Mouse (Mus musculus): ENCODE measurements at regions not wholly inside any gene's neighbourhood (a gene's known extent, or its start where the extent isn't known, plus 50 kb on each side); places are given as distances from the start of the nearest gene placed in this dataset.

DNA sequence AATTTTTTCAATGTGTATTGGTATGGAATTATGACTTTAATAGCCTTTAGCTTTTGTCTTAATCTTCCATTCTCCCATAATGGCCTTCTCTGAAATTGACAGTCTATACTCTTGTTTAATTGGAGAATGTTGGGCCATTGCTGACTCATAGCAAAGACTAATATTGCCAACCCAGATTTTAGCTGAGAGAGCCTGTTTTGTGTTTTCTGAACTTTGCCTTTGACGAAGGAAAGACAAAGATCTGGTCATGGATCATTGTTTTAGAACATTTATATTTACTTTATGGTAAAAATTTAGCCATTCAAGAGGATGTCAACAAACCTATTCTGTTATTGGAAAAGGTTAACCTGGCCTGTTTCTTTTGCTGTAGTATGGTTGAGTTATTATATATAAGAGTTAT is 512.1 kb downstream of the Cypt12 start:
- H3K9me3 ChIP-seq (ENCODE audit: control insufficient read depth, low read length) = no peaks in the 10 kb centered on the region
- ATAC-seq (ENCODE audit: low FRiP score, low read depth) (no peak), DNase-seq (ENCODE audit: low spot score) (no peak)
- H3K9ac ChIP-seq (ENCODE audit: low read depth, low read length, severe bottlenecking) = no peak overlapping the region
- H3K36me3 ChIP-seq (ENCODE audit: control insufficient read depth, insufficient read depth, low read length) = no peaks in the 10 kb centered on the region
- no peaks in the 10 kb centered on the region for H3K27me3 ChIP-seq (ENCODE audit: control insufficient read depth, insufficient read depth, low read length)
- no peak overlapping the region for H3K4me3 ChIP-seq (replicated peaks; ENCODE audit: low read length)
- TF ChIP-seq POLR2A (IDR thresholded peaks at IDR 0.05; ENCODE audit: borderline replicate concordance, extremely low read depth, insufficient read depth, insufficient read length) = no peak
- no peak overlapping the region for H3K4me2 ChIP-seq (replicated peaks; ENCODE audit: low read depth, low read length, severe bottlenecking)
- WGBS = 77% methylated on average over 1 of the region's 1 CpGs
- no peak overlapping the region for H3K27ac ChIP-seq (replicated peaks; ENCODE audit: low read depth, low read length)
- no peaks in the 10 kb centered on the region for H3K4me1 ChIP-seq (ENCODE audit: control insufficient read depth, insufficient read depth, low read length)

DNA sequence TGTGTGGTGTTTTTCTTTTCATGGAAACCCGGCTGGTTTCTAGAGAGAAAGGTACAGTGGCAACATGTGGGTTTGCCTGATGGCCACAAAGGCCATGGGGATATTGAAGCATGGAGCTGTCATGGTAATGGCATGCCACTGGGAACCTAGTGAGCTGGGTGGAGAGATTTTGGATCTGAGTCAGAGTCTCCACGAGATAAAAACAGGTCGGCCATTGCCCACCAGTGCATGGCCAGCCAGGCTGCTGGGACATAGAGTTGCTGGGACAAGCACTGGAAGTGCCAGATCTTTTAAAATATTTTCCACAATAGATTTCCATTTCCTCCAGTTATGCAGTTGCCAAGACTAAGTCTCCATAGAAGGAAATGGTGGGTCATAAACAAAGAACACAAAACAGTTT is 523.6 kb downstream of the Cypt12 start:
- H3K4me1 ChIP-seq (ENCODE audit: control insufficient read depth, insufficient read depth, low read length) = no peaks in the 10 kb centered on the region
- H3K4me2 ChIP-seq (replicated peaks; ENCODE audit: low read depth, low read length, severe bottlenecking) = no peak overlapping the region
- no peaks in the 10 kb centered on the region for H3K27me3 ChIP-seq (ENCODE audit: control insufficient read depth, insufficient read depth, low read length)
- no peak for DNase-seq (ENCODE audit: low spot score)
- 91% methylated on average over 3 of the region's 3 CpGs for WGBS
- no peak overlapping the region for H3K9ac ChIP-seq (ENCODE audit: low read depth, low read length, severe bottlenecking)
- no peaks in the 10 kb centered on the region for H3K9me3 ChIP-seq (ENCODE audit: control insufficient read depth, low read length)
- H3K4me3 ChIP-seq (replicated peaks; ENCODE audit: low read length) = no peak overlapping the region
- no peak for ATAC-seq (ENCODE audit: low FRiP score, low read depth)
- H3K27ac ChIP-seq (replicated peaks; ENCODE audit: low read depth, low read length) = no peak overlapping the region
- no peak for TF ChIP-seq POLR2A (IDR thresholded peaks at IDR 0.05; ENCODE audit: borderline replicate concordance, extremely low read depth, insufficient read depth, insufficient read length)
- no peaks in the 10 kb centered on the region for H3K36me3 ChIP-seq (ENCODE audit: control insufficient read depth, insufficient read depth, low read length)

DNA sequence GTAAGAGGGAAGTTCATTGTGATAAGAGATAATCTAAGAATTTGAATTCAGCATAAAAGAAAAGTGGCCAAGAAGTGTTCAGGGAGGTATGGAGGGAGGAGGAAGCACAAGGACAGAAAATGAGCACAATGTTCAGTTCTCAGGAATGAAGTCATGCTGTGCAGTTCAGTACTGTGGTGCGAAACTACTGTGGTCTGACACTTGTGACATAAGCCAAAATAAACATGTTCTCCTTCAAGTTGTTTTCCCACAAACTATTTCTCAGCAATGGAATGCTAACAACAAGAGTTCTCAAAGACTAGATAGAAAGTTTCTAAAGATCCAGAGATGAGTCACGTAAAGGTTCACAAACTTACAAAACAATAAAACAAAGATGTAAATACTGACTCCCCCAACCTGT is 531.3 kb downstream of the Cypt12 start:
- ATAC-seq (ENCODE audit: low FRiP score, low read depth) (no peak), DNase-seq (ENCODE audit: low spot score) (no peak)
- no peaks in the 10 kb centered on the region for H3K4me1 ChIP-seq (ENCODE audit: control insufficient read depth, insufficient read depth, low read length)
- no peak overlapping the region for H3K9ac ChIP-seq (ENCODE audit: low read depth, low read length, severe bottlenecking)
- no peak for TF ChIP-seq POLR2A (IDR thresholded peaks at IDR 0.05; ENCODE audit: borderline replicate concordance, extremely low read depth, insufficient read depth, insufficient read length)
- H3K36me3 ChIP-seq (ENCODE audit: control insufficient read depth, insufficient read depth, low read length) = no peaks in the 10 kb centered on the region
- H3K27me3 ChIP-seq (ENCODE audit: control insufficient read depth, insufficient read depth, low read length) = no peaks in the 10 kb centered on the region
- WGBS = 82% methylated on average over 2 of the region's 2 CpGs
- no peak overlapping the region for H3K4me3 ChIP-seq (replicated peaks; ENCODE audit: low read length)
- no peak overlapping the region for H3K27ac ChIP-seq (replicated peaks; ENCODE audit: low read depth, low read length)
- no peaks in the 10 kb centered on the region for H3K9me3 ChIP-seq (ENCODE audit: control insufficient read depth, low read length)
- no peak overlapping the region for H3K4me2 ChIP-seq (replicated peaks; ENCODE audit: low read depth, low read length, severe bottlenecking)

DNA sequence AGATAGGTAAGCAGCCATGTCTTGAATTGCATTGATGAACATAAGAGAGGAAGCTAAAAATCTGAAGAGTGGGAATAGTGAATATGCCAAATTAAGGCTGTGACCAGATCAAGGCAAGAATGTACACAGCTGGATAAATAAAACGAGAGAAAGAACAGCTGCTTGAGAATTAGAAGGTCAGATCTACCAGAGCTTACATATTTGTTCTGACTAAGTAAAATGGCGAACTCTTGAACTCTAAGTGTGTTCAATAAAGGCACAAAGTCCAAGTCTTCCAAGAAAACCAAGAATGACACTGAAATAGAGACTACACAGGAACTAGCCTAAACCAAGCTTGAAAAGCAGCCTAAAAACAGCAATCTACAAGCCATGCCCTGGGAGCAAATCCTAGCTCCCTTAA is 533.8 kb downstream of the Cypt12 start:
- Histone ChIP-seq H3K9ac (ENCODE audit: low read depth, low read length, severe bottlenecking) (no peak overlapping the region), H3K4me3 (replicated peaks; ENCODE audit: low read length) (no peak overlapping the region), H3K4me1 (ENCODE audit: control insufficient read depth, insufficient read depth, low read length) (no peaks in the 10 kb centered on the region), H3K9me3 (ENCODE audit: control insufficient read depth, low read length) (no peaks in the 10 kb centered on the region), H3K36me3 (ENCODE audit: control insufficient read depth, insufficient read depth, low read length) (no peaks in the 10 kb centered on the region), H3K4me2 (replicated peaks; ENCODE audit: low read depth, low read length, severe bottlenecking) (no peak overlapping the region), H3K27ac (replicated peaks; ENCODE audit: low read depth, low read length) (no peak overlapping the region), H3K27me3 (ENCODE audit: control insufficient read depth, insufficient read depth, low read length) (no peaks in the 10 kb centered on the region)
- TF ChIP-seq POLR2A (IDR thresholded peaks at IDR 0.05; ENCODE audit: borderline replicate concordance, extremely low read depth, insufficient read depth, insufficient read length) = no peak
- no peak for ATAC-seq (ENCODE audit: low FRiP score, low read depth)
- 71% methylated on average over 2 of the region's 2 CpGs for WGBS
- DNase-seq (ENCODE audit: low spot score) = no peak

DNA sequence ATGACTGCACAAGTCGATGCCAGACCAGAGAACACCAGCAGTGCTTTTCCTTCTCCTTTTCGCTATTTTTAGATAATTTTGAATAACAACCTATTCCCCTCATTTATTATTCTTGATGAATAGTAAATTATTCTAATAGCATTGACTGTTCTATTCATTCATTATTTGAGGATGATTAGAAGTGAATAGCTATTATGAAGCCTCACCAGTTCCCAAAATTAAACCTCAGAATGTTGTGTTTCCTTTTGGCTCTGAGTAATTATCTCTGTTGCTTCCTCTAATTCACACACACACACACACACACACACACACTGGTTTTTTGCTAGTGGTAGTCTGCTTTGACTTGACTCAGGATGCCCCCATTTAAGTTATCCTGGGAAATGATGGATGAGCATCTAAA is 540.7 kb downstream of the Cypt12 start:
- WGBS = 83% methylated on average over 2 of the region's 2 CpGs
- no peak overlapping the region for H3K9ac ChIP-seq (ENCODE audit: low read depth, low read length, severe bottlenecking)
- no peaks in the 10 kb centered on the region for H3K36me3 ChIP-seq (ENCODE audit: control insufficient read depth, insufficient read depth, low read length)
- H3K27me3 ChIP-seq (ENCODE audit: control insufficient read depth, insufficient read depth, low read length) = no peaks in the 10 kb centered on the region
- no peaks in the 10 kb centered on the region for H3K9me3 ChIP-seq (ENCODE audit: control insufficient read depth, low read length)
- DNase-seq (ENCODE audit: low spot score) (no peak), ATAC-seq (ENCODE audit: low FRiP score, low read depth) (no peak)
- no peaks in the 10 kb centered on the region for H3K4me1 ChIP-seq (ENCODE audit: control insufficient read depth, insufficient read depth, low read length)
- H3K4me3 ChIP-seq (replicated peaks; ENCODE audit: low read length) = no peak overlapping the region
- no peak overlapping the region for H3K4me2 ChIP-seq (replicated peaks; ENCODE audit: low read depth, low read length, severe bottlenecking)
- H3K27ac ChIP-seq (replicated peaks; ENCODE audit: low read depth, low read length) = no peak overlapping the region
- no peak for TF ChIP-seq POLR2A (IDR thresholded peaks at IDR 0.05; ENCODE audit: borderline replicate concordance, extremely low read depth, insufficient read depth, insufficient read length)

DNA sequence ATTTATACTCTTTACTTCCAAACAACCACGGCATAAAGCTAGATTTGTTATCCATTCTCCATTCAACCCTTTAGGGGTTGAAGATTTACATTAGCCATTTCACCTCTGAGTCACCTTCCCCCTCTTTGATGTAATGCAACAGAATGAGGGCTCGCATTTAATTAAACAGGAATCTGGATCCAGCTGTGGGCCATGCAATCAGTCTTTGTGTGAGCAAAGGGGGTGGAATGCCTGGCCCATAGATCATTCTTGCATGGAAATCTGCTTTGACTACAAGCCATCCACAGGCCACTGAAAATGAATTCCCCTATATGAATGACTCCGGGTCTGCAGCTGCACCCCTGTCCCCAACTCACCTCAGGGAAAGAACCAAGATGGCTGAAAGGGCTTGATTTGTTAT is 574.4 kb downstream of the Cypt12 start:
- Histone ChIP-seq H3K4me2 (replicated peaks; ENCODE audit: low read depth, low read length, severe bottlenecking) (no peak overlapping the region), H3K9ac (ENCODE audit: low read depth, low read length, severe bottlenecking) (no peak overlapping the region), H3K36me3 (ENCODE audit: control insufficient read depth, insufficient read depth, low read length) (no peaks in the 10 kb centered on the region), H3K27ac (replicated peaks; ENCODE audit: low read depth, low read length) (no peak overlapping the region), H3K4me1 (ENCODE audit: control insufficient read depth, insufficient read depth, low read length) (no peaks in the 10 kb centered on the region), H3K9me3 (ENCODE audit: control insufficient read depth, low read length) (no peaks in the 10 kb centered on the region), H3K27me3 (ENCODE audit: control insufficient read depth, insufficient read depth, low read length) (no peaks in the 10 kb centered on the region), H3K4me3 (replicated peaks; ENCODE audit: low read length) (no peak overlapping the region)
- no peak for TF ChIP-seq POLR2A (IDR thresholded peaks at IDR 0.05; ENCODE audit: borderline replicate concordance, extremely low read depth, insufficient read depth, insufficient read length)
- DNase-seq (ENCODE audit: low spot score) (no peak), ATAC-seq (ENCODE audit: low FRiP score, low read depth) (no peak)
- 46% methylated on average over 3 of the region's 3 CpGs for WGBS

All from limb, embryonic 14.5 days (tissue).